Mouse (Mus musculus) liver, embryonic 14.5 days (tissue): ENCODE data around the gene Pcbp2. TPM values are rescaled to one million over a fixed set of nuclear protein-coding genes. Genes with fewer than 3 reads are reported as not detected.

Source experiments
- ATAC-seq: fragments of 200-750 bp; cut with Nextera tagmentation; 2 replicates; pipeline ENCODE4 v1.8.0; 2017; ENCODE audit warnings: moderate number of reproducible peaks, mild to moderate bottlenecking, moderate library complexity; ENCODE audit not compliant: insufficient read depth
- DNase-seq, 3 experiments: peaks; one replicate each; pipeline ENCODE4 v3.0.0-alpha.2; 2012 to 2013; ENCODE audit warnings: low read depth in 3 of 3, low spot score in 3 of 3
- H3K27ac ChIP-seq: fragments of 300-500 bp; sonication (generic); 2 replicates; pipeline ENCODE4 v1.5.1; 2014; ENCODE audit warnings: moderate library complexity, mild to moderate bottlenecking, control low read depth, inconsistent platforms
- H3K27me3 ChIP-seq: fragments of 300-500 bp; sonication (generic); 2 replicates; pipeline ENCODE4 v1.6.1; 2014; ENCODE audit warnings: mild to moderate bottlenecking, low read length, moderate library complexity; ENCODE audit not compliant: control insufficient read depth, insufficient read depth
- H3K36me3 ChIP-seq: fragments of 300-500 bp; sonication (generic); replicated peaks from 2 replicates; pipeline ENCODE4 v1.6.1; 2014; ENCODE audit warnings: low read depth; ENCODE audit not compliant: control insufficient read depth, insufficient read depth
- H3K4me1 ChIP-seq, 2 experiments: fragments of 200-500 bp in 1 of 2; fragments of 300-500 bp in 1 of 2; sonication (generic) in 1 of 2; replicated peaks; 2 replicates each; pipeline ENCODE4 v1.6.1; 2012 to 2014; ENCODE audit warnings: antibody characterized with exemption in 1 of 2, inconsistent platforms in 1 of 2, low read length in 1 of 2; ENCODE audit not compliant: control insufficient read depth in 2 of 2, insufficient read depth in 2 of 2
- H3K4me2 ChIP-seq: fragments of 300-500 bp; sonication (generic); 2 replicates; pipeline ENCODE4 v1.6.1; 2014; ENCODE audit warnings: low read depth, mild to moderate bottlenecking, control low read depth, moderate library complexity
- H3K4me3 ChIP-seq, 2 experiments: fragments of 200-500 bp in 1 of 2; fragments of 300-500 bp in 1 of 2; sonication (generic) in 1 of 2; 2 replicates each; pipeline ENCODE4 v1.5.1; 2012 to 2014; ENCODE audit warnings: low read depth in 2 of 2, low read length in 2 of 2, mild to moderate bottlenecking in 2 of 2, control low read depth in 1 of 2, inconsistent platforms in 1 of 2, moderate library complexity in 1 of 2; ENCODE audit not compliant: insufficient read depth in 1 of 2
- H3K9ac ChIP-seq: fragments of 300-500 bp; sonication (generic); replicated peaks from 2 replicates; pipeline ENCODE4 v1.6.1; 2014; ENCODE audit warnings: mild to moderate bottlenecking, control low read depth, moderate library complexity
- H3K9me3 ChIP-seq: fragments of 300-500 bp; sonication (generic); 2 replicates; pipeline ENCODE4 v1.6.1; 2016; ENCODE audit warnings: low read length, mixed read lengths; ENCODE audit not compliant: control insufficient read depth
- CTCF ChIP-seq: IDR thresholded peaks from 2 replicates; pipeline ENCODE4 v1.5.1; 2016; ENCODE audit warnings: antibody characterized with exemption, low read depth, control low read depth
- EP300 ChIP-seq: IDR thresholded peaks from 2 replicates; pipeline ENCODE4 v1.6.1; 2016; ENCODE audit warnings: antibody characterized with exemption, low read depth
- WGBS: fragments of 180-500 bp; shearing (Covaris S2); extraction: QIAGEN DNeasy Blood & Tissue Kit; methylation state at CpG from one replicate; pipeline ENCODE4 v1.1.7; 2014; ENCODE audit not compliant: insufficient replicate concordance; 5-methylcytosine and 5-hydroxymethylcytosine counted together
- polyA plus RNA-seq, 2 experiments: library from polyadenylated mRNA; depleted of rRNA in 1 of 2; stranded (reverse) in 1 of 2; unstranded in 1 of 2; fragments of >200 nt; fragmentation: Nextera tagmentation in 1 of 2; extraction: Ambion mirVana in 1 of 2; gene quantifications; 2 replicates each; pipeline versions ENCODE4 v1.2.1 to v1.2.3; 2012 to 2014

Gene Pcbp2
- polyA plus RNA-seq, 2 experiments, result 93.3 to 221 TPM

- Histone ChIP-seq H3K4me2 (peak within 1 kb of the TSS; percentile 88), H3K27me3 (no peaks in the 10 kb centered on the region), H3K9ac (peak within 1 kb of the TSS; percentile 43), H3K9me3 (no peaks in the 10 kb centered on the region), H3K4me1 (peaks cover 40 to 45% of the 10 kb centered on the region in 2 experiments), H3K27ac (peak within 1 kb of the TSS; percentile 87), H3K36me3 (no peaks in the 10 kb centered on the region; the same call in 1 of the 2 replicates), H3K4me3 (peak within 1 kb of the TSS; percentile 55 to 75)
- TF ChIP-seq CTCF (peak; percentile 82), EP300 (no peak)
- ATAC-seq, result peak; percentile 79
- WGBS, result under 1% methylated on average over 19 of the region's 19 CpGs
- peak; percentile 91 to 95 (median 94) for DNase-seq
Observed at GRCm38 (mm10) chr15:102458904-102459317, 11.4 kb upstream of the Pcbp2 start, which contains the start of gene Prr13. Gene Prr13, plus strand, starts transcription at chr15:102459028.

- ATAC-seq, result no peak
- 12% methylated on average over 6 of the region's 6 CpGs for WGBS
- H3K36me3 ChIP-seq, result no peaks in the 10 kb centered on the region; the same call in 1 of the 2 replicates
- peak in 1 of 3 experiments; percentile 47 for DNase-seq
- H3K9me3 ChIP-seq, result no peaks in the 10 kb centered on the region
- no peaks in the 10 kb centered on the region for H3K27me3 ChIP-seq
- no peak for TF ChIP-seq CTCF
- no peak for TF ChIP-seq EP300
- peak overlapping the region; percentile 88 for H3K4me2 ChIP-seq
- peak overlapping the region; percentile 55 to 75 for H3K4me3 ChIP-seq
- peaks cover 40 to 45% of the 10 kb centered on the region in 2 experiments for H3K4me1 ChIP-seq
- peak overlapping the region; percentile 43 for H3K9ac ChIP-seq
- peak overlapping the region; percentile 87 for H3K27ac ChIP-seq
Observed at GRCm38 (mm10) chr15:102459381-102459780, 11.0 kb upstream of the Pcbp2 start.

DNA sequence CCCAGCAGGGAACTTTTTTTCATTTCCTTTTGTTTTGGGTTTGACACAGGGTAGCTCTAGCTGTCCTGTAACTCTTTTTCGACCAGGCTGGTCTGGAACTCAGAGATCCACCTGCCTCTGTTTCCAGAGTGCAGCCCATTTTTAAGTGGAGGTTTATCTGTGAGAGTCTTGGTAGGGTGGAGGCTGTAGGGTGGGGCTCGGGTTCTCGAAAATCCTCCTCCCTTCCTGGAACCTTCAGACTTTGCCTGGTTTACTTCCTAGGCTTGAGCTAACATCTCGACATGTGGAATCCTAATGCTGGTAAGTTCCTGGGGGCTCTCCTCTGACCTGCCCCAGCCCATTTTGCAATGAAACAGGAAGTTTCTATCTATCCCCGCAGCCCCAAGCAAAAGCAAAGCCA lies 10.5 kb upstream of the Pcbp2 start:
- peak; percentile 58 to 85 (median 64) for DNase-seq
- H3K9ac ChIP-seq, result peak overlapping the region; percentile 43

GRCm38 (mm10) chr15:102460409-102460808 lies 9.9 kb upstream of the Pcbp2 start:
- H3K27ac ChIP-seq, result peak overlapping the region; percentile 87
- 54% methylated on average over 12 of the region's 12 CpGs for WGBS

More for the DNA sequence above, 10.5 kb upstream of the Pcbp2 start:
- TF ChIP-seq EP300 (peak; percentile 41; the same call in 1 of the 2 replicates), CTCF (no peak)
- peak; percentile 69 for ATAC-seq
- H3K27me3 ChIP-seq, result no peaks in the 10 kb centered on the region
- H3K27ac ChIP-seq, result peak overlapping the region; percentile 87
- peaks cover 40 to 45% of the 10 kb centered on the region in 2 experiments for H3K4me1 ChIP-seq
- peak overlapping the region; percentile 88 for H3K4me2 ChIP-seq
- H3K4me3 ChIP-seq, result peak overlapping the region; percentile 55 to 75
- H3K36me3 ChIP-seq, result no peaks in the 10 kb centered on the region; the same call in 1 of the 2 replicates
- H3K9me3 ChIP-seq, result no peaks in the 10 kb centered on the region
- 10% methylated on average over 5 of the region's 5 CpGs for WGBS

DNA sequence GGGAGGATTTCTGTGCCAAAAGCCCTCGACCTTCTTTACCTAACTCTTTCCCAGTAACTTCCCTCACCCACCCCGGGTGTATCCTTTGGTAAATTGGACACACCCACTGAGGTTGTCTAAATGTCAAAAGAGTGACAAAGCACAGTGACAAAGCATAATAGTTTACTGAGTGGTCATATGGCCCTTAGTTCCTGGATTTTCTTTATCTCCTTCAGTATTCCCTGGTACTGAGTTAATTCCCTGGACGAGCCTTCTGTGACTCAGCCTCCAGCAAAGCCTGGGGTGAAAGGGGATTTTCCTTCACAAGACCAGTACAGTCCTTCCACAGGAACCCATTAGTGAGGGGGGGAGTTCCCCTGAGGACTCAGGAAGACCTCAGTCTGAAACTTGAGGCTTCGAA lies 9.4 kb upstream of the Pcbp2 start:
- 14% methylated on average over 4 of the region's 4 CpGs for WGBS
- H3K9ac ChIP-seq, result peak overlapping the region; percentile 43
- H3K4me2 ChIP-seq, result peak overlapping the region; percentile 88
- TF ChIP-seq EP300 (no peak), CTCF (no peak)
- H3K4me3 ChIP-seq, result peak overlapping the region; percentile 55 to 75
- H3K4me1 ChIP-seq, result peaks cover 40 to 45% of the 10 kb centered on the region in 2 experiments
- no peaks in the 10 kb centered on the region for H3K9me3 ChIP-seq
- peak overlapping the region; percentile 87 for H3K27ac ChIP-seq
- H3K27me3 ChIP-seq, result no peaks in the 10 kb centered on the region
- ATAC-seq (peak; percentile 38), DNase-seq (peak; percentile 40 to 75 (median 52))
- no peaks in the 10 kb centered on the region; the same call in 1 of the 2 replicates for H3K36me3 ChIP-seq

More at GRCm38 (mm10) chr15:102460409-102460808, 9.9 kb upstream of the Pcbp2 start:
- TF ChIP-seq EP300, result no peak
- no peak for TF ChIP-seq CTCF
- Histone ChIP-seq H3K36me3 (no peaks in the 10 kb centered on the region; the same call in 1 of the 2 replicates), H3K4me2 (peak overlapping the region; percentile 88), H3K4me3 (peak overlapping the region; percentile 55 to 75), H3K4me1 (peaks cover 40 to 45% of the 10 kb centered on the region in 2 experiments), H3K9me3 (no peaks in the 10 kb centered on the region), H3K9ac (peak overlapping the region; percentile 43), H3K27me3 (no peaks in the 10 kb centered on the region)
- DNase-seq, result no peak
- no peak for ATAC-seq
